Mouse (Mus musculus) cortical plate, adult 2 months (tissue): ENCODE results near the gene Stag3. TPM values are rescaled to one million over a fixed set of nuclear protein-coding genes. Genes with fewer than 3 reads are reported as not detected.

ENCODE experiments used
- H3K27ac ChIP-seq: fragments of 200-500 bp; 2 replicates; pipeline ENCODE4 v1.5.1; 2012; ENCODE audit warnings: low read length, control low read depth, inconsistent platforms; ENCODE audit not compliant: insufficient read depth
- H3K4me1 ChIP-seq: fragments of 200-500 bp; 2 replicates; pipeline ENCODE4 v1.6.1; 2011; ENCODE audit warnings: low read length; ENCODE audit not compliant: control insufficient read depth, insufficient read depth
- H3K4me3 ChIP-seq: fragments of 200-500 bp; 2 replicates; pipeline ENCODE4 v1.5.1; 2011; ENCODE audit warnings: mild to moderate bottlenecking, low read length, control low read depth; ENCODE audit not compliant: insufficient read depth
- CTCF ChIP-seq: fragments of 200-500 bp; IDR thresholded peaks from 2 replicates; pipeline ENCODE4 v1.5.1; 2011; ENCODE audit warnings: mild to moderate bottlenecking, control low read depth, low read length; ENCODE audit not compliant: insufficient read depth; ENCODE audit errors: extremely low read depth
- POLR2A ChIP-seq: fragments of 200-500 bp; IDR thresholded peaks from 2 replicates; pipeline ENCODE4 v1.6.1; 2011; ENCODE audit warnings: mild to moderate bottlenecking, low read length, control low read depth; ENCODE audit not compliant: insufficient read depth; ENCODE audit errors: extremely low read depth
- polyA plus RNA-seq: library from polyadenylated mRNA; depleted of rRNA; stranded (reverse); fragments of >200 nt; gene quantifications from 2 replicates; pipeline ENCODE4 v1.2.3, GENCODE M21; 2012; rRNA removed

Stag3 gene
- polyA plus RNA-seq, 1 experiment = 3.0 TPM

DNA sequence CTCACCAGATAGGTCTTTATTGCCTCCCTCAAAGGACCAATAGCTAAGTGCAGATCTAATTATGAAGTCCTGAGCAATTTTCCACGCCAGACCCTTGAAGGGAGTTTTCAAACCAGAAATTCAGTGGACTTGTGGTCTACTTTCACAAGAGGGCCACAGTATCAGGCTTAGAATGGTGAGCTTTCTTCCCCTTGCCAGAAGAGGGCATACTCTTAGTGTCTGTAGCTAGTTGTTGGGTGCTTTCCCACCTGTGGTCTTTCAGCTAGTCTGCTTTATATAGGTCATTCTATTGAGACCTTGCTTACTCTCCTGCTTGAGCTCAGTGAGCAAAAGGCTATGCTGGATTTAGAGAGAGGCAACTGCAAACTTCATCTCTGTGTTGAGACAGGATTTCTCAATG, 3.5 kb downstream of the Stag3 start:
- Histone ChIP-seq H3K27ac (no peak overlapping the region), H3K4me1 (no peaks in the 10 kb centered on the region), H3K4me3 (no peak overlapping the region)
- TF ChIP-seq POLR2A (no peak), CTCF (no peak)

- no peak for TF ChIP-seq CTCF
- TF ChIP-seq POLR2A = no peak
- H3K27ac ChIP-seq = no peak overlapping the region
- H3K4me1 ChIP-seq = no peaks in the 10 kb centered on the region
- no peak overlapping the region for H3K4me3 ChIP-seq
These were observed 7.8 kb downstream of the Stag3 start for GRCm38 (mm10) chr5:138287861-138288260.

DNA sequence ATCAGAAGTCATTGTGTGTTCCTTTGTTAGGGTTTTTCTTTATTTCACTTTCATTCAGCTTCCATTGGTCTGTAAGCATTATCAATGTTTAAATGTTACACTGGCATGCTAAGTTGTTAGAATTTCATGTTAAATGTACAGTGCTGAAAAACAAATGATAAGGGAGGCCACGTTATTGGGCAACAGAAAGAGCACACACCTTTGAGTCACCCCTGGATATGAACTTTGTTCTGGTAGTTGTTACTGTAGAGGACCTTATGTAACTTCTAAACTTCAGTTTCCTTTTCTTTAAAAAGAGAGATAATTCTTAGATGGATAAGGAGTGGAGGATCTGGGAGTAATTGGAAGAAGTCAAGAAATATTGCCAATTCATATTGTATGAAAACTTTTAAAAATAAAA, 11.6 kb downstream of the Stag3 start:
- TF ChIP-seq POLR2A (no peak), CTCF (no peak)
- no peaks in the 10 kb centered on the region for H3K4me1 ChIP-seq
- no peak overlapping the region for H3K27ac ChIP-seq
- no peak overlapping the region for H3K4me3 ChIP-seq

- TF ChIP-seq POLR2A = no peak
- TF ChIP-seq CTCF = no peak
- H3K4me1 ChIP-seq = no peaks in the 10 kb centered on the region
- H3K27ac ChIP-seq = no peak overlapping the region
- H3K4me3 ChIP-seq = no peak overlapping the region
These were observed 14.1 kb downstream of the Stag3 start for GRCm38 (mm10) chr5:138294158-138294557.

DNA sequence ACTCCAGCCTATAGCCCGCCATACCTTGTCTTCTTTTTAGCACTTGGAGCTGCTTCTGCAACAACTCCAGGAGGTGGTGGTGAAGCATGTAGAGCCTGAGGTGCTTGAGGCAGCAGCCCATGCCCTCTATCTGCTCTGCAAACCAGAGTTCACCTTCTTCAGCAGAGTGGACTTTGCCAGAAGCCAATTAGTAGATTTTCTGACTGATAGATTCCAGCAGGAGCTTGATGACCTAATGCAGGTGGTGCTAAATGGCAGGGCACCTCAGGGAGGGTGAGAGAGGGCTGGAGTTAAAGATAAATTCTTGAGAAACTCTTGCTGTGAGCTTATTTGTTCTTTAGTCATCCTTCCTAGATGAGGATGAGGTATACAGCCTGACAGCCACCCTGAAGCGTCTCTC, 19.6 kb downstream of the Stag3 start:
- Histone ChIP-seq H3K4me1 (no peaks in the 10 kb centered on the region), H3K27ac (no peak overlapping the region), H3K4me3 (no peak overlapping the region)
- TF ChIP-seq CTCF = no peak
- TF ChIP-seq POLR2A = no peak

DNA sequence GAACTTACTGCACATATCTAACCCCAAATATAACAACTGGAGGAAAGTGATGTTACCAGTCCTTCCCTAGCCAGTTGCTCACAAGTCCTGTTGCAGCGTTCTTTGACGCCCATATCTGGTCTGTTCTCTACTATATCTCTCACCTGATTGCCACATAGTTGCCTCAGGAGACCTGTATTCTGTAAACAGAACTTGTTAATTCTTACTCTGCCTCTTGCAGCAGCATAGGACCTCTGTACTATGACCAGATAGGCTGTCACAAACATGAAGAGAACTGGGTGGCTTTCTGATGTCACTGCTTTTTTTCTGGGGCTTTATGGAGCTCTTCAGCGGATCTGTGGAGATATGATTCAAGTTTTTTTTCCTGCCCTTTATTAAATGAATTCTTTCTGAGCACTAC, 32.8 kb downstream of the Stag3 start:
- H3K4me1 ChIP-seq = no peaks in the 10 kb centered on the region
- H3K4me3 ChIP-seq = no peak overlapping the region
- no peak overlapping the region for H3K27ac ChIP-seq
- TF ChIP-seq CTCF (no peak), POLR2A (no peak)

DNA sequence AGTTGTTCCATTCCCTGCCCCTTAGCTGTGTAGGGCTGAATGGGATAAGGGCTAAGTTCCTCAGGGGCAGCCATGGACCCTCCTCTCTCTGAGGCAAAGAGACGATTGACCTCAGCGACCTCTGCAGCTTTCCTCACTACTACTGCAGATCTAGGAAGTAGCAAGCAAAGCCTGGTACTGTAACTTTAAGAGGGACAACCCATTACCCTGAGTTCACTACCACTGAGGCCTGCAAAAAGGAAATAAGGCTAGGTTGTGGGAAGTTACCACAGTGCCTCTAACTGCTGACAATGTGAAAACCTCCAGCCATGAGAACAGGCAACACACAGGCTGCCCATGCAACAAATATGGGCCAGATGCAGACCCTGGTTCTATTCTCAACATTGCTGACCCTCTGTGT, 61.6 kb downstream of the Stag3 start, which contains the start of gene Pvrig:
Gene Pvrig (plus strand): TSS at position 301 of the 400 bp plus-strand sequence.
- H3K4me1 ChIP-seq = no peaks in the 10 kb centered on the region
- TF ChIP-seq CTCF = no peak
- TF ChIP-seq POLR2A = no peak
- no peak within 1 kb of the TSS for H3K4me3 ChIP-seq

DNA sequence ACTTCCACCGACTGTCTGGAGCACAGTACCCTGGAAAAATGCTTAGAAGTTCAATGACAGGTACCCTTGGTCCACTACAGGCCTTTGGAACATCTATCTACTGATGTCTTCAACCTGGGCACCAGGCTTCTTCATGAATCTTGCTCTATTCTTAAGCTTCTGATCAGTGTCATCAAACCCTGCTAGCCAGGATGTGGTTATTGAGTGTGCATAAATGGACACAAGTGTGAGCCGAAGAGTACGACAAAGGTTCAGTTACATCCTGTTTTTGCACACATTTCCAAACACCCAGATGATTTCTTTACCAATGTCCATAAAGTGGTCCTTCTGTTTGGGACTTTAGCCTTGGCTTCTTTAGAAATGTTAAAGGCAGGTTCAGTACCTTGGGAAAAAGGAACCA, 63.2 kb downstream of the Stag3 start:
- H3K27ac ChIP-seq = no peak overlapping the region
- H3K4me1 ChIP-seq = no peaks in the 10 kb centered on the region
- TF ChIP-seq CTCF (no peak), POLR2A (no peak)
- no peak overlapping the region for H3K4me3 ChIP-seq

More for the DNA sequence above, 61.6 kb downstream of the Stag3 start, which contains the start of gene Pvrig:
- H3K27ac ChIP-seq = no peak within 1 kb of the TSS

Other genes starting within 250 kb of the Stag3 start
- not detected in 2 replicates for gene Smok3c, start 227.0 kb upstream of the Stag3 start, polyA plus RNA-seq
- gene Zkscan1, start 195.2 kb upstream of the Stag3 start, polyA plus RNA-seq = 14.3 and 14.9 TPM in 2 replicates
- 16.5 and 18.2 TPM in 2 replicates for gene Zscan21, start 163.3 kb upstream of the Stag3 start, polyA plus RNA-seq
- gene Zfp113, start 124.5 kb upstream of the Stag3 start, polyA plus RNA-seq = 3.9 and 5.4 TPM in 2 replicates
- 131 and 139 TPM in 2 replicates for gene Cops6, start 119.2 kb upstream of the Stag3 start, polyA plus RNA-seq
- gene Ap4m1, start 108.2 kb upstream of the Stag3 start, polyA plus RNA-seq = 21.6 and 25.3 TPM in 2 replicates
- gene Mcm7, start 107.8 kb upstream of the Stag3 start, polyA plus RNA-seq = 17.1 and 19.7 TPM in 2 replicates
- gene Taf6, start 92.8 kb upstream of the Stag3 start, polyA plus RNA-seq = 54.3 and 55.3 TPM in 2 replicates
- 13.3 and 15.8 TPM in 2 replicates for gene Cnpy4, start 92.8 kb upstream of the Stag3 start, polyA plus RNA-seq
- 5.7 and 7.3 TPM in 2 replicates for gene Mblac1, start 85.9 kb upstream of the Stag3 start, polyA plus RNA-seq
- gene Nxpe5, start 54.3 kb upstream of the Stag3 start, polyA plus RNA-seq = not detected in 2 replicates
- 162 and 163 TPM in 2 replicates for gene Lamtor4, start 24.8 kb upstream of the Stag3 start, polyA plus RNA-seq
- 83.9 and 86.5 TPM in 2 replicates for gene BC037034, start 16.2 kb upstream of the Stag3 start, polyA plus RNA-seq
- gene Gal3st4, start 7.4 kb upstream of the Stag3 start, polyA plus RNA-seq = 4.2 and 4.4 TPM in 2 replicates
- 0.02 and 0.08 TPM in 2 replicates for gene Gm43720, start 282 bp upstream of the Stag3 start, polyA plus RNA-seq
- 5.6 and 6.0 TPM in 2 replicates for gene Gpc2, start 235 bp upstream of the Stag3 start, polyA plus RNA-seq
- 0.19 and 0.30 TPM in 2 replicates for gene Pvrig, start 61.7 kb downstream of the Stag3 start, polyA plus RNA-seq
- gene Zfp157, start 161.2 kb downstream of the Stag3 start, polyA plus RNA-seq = 16.0 and 17.2 TPM in 2 replicates